Mouse (Mus musculus) stomach, embryonic 15.5 days (tissue): Measurements from ENCODE around the gene Hoxd8. TPM values are rescaled to one million over a fixed set of nuclear protein-coding genes. Genes with fewer than 3 reads are reported as not detected.

Experiments
- ATAC-seq: fragments of 200-750 bp; cut with Nextera tagmentation; 2 replicates; pipeline ENCODE4 v1.8.0; 2017; ENCODE audit warnings: low read depth, moderate number of reproducible peaks, moderate TSS enrichment; ENCODE audit not compliant: insufficient read depth, low FRiP score
- H3K27ac ChIP-seq: fragments of 300-500 bp; sonication (generic); 2 replicates; pipeline ENCODE4 v1.5.1; 2015; ENCODE audit warnings: mild to moderate bottlenecking, inconsistent platforms
- H3K27me3 ChIP-seq: fragments of 300-500 bp; sonication (generic); replicated peaks from 2 replicates; pipeline ENCODE4 v1.6.1; 2015; ENCODE audit warnings: inconsistent platforms
- H3K36me3 ChIP-seq: fragments of 300-500 bp; sonication (generic); 2 replicates; pipeline ENCODE4 v1.6.1; 2015; ENCODE audit warnings: inconsistent platforms
- H3K4me1 ChIP-seq: fragments of 300-500 bp; sonication (generic); 2 replicates; pipeline ENCODE4 v1.6.1; 2015; ENCODE audit warnings: inconsistent platforms
- H3K4me2 ChIP-seq: fragments of 300-500 bp; sonication (generic); 2 replicates; pipeline ENCODE4 v1.6.1; 2015; ENCODE audit warnings: mild to moderate bottlenecking, inconsistent platforms
- H3K4me3 ChIP-seq: fragments of 300-500 bp; sonication (generic); replicated peaks from 2 replicates; pipeline ENCODE4 v1.5.1; 2015; ENCODE audit warnings: inconsistent platforms
- H3K9ac ChIP-seq: fragments of 300-500 bp; sonication (generic); 2 replicates; pipeline ENCODE4 v1.6.1; 2015; ENCODE audit warnings: inconsistent platforms
- H3K9me3 ChIP-seq: fragments of 300-500 bp; sonication (generic); 2 replicates; pipeline ENCODE4 v1.6.1; 2016; ENCODE audit warnings: inconsistent platforms
- WGBS: fragments of 180-500 bp; shearing (Covaris S2); methylation state at CpG from one replicate; pipeline ENCODE4 v1.1.7; 2015; 5-methylcytosine and 5-hydroxymethylcytosine counted together
- polyA plus RNA-seq: library from polyadenylated mRNA; unstranded; fragments of >200 nt; fragmentation: Nextera tagmentation; extraction: Ambion mirVana; gene quantifications from 2 replicates; pipeline ENCODE4 v1.2.1, GENCODE M21; 2015

Gene Hoxd8
- polyA plus RNA-seq, 1 experiment from 2014 or later = 3.2 TPM

GRCm38 (mm10) chr2:74681594-74682531 is 22.6 kb upstream of the Hoxd8 start:
- no peak overlapping the region for H3K27ac ChIP-seq
- peak overlapping the region; percentile 46 for H3K4me2 ChIP-seq
- no peak for ATAC-seq
- under 1% methylated on average over 72 of the region's 78 CpGs for WGBS
- peaks cover 17% of the 10 kb centered on the region for H3K4me1 ChIP-seq
- H3K9me3 ChIP-seq = no peaks in the 10 kb centered on the region
- peaks cover 94% of the 10 kb centered on the region for H3K27me3 ChIP-seq
- peak overlapping the region; percentile 24; the same call in 1 of the 2 replicates for H3K4me3 ChIP-seq
- H3K36me3 ChIP-seq = no peaks in the 10 kb centered on the region
- H3K9ac ChIP-seq = no peak overlapping the region

GRCm38 (mm10) chr2:74682796-74683195 is 21.6 kb upstream of the Hoxd8 start:
- H3K4me1 ChIP-seq = peaks cover 17% of the 10 kb centered on the region
- H3K27me3 ChIP-seq = peaks cover 94% of the 10 kb centered on the region
- peak overlapping the region; percentile 24; the same call in 1 of the 2 replicates for H3K4me3 ChIP-seq
- no peaks in the 10 kb centered on the region for H3K36me3 ChIP-seq
- no peak overlapping the region for H3K27ac ChIP-seq
- under 1% methylated on average over 44 of the region's 51 CpGs for WGBS
- H3K4me2 ChIP-seq = peak overlapping the region; percentile 46
- no peak for ATAC-seq
- no peak overlapping the region for H3K9ac ChIP-seq
- H3K9me3 ChIP-seq = no peaks in the 10 kb centered on the region

GRCm38 (mm10) chr2:74683471-74683951 is 20.9 kb upstream of the Hoxd8 start:
- Histone ChIP-seq H3K27ac (no peak overlapping the region), H3K9me3 (no peaks in the 10 kb centered on the region), H3K27me3 (peaks cover 94% of the 10 kb centered on the region), H3K9ac (no peak overlapping the region), H3K4me3 (no peak overlapping the region), H3K4me1 (peaks cover 17% of the 10 kb centered on the region), H3K4me2 (no peak overlapping the region), H3K36me3 (no peaks in the 10 kb centered on the region)
- WGBS = 1% methylated on average over 18 of the region's 18 CpGs
- ATAC-seq = no peak

- Histone ChIP-seq H3K36me3 (no peaks in the 10 kb centered on the region), H3K27ac (no peak overlapping the region), H3K27me3 (peaks cover 94% of the 10 kb centered on the region), H3K9me3 (no peaks in the 10 kb centered on the region), H3K9ac (no peak overlapping the region), H3K4me2 (no peak overlapping the region), H3K4me1 (peaks cover 17% of the 10 kb centered on the region), H3K4me3 (no peak overlapping the region)
- 2% methylated on average over 12 of the region's 12 CpGs for WGBS
- ATAC-seq = no peak
These were observed 20.3 kb upstream of the Hoxd8 start for GRCm38 (mm10) chr2:74684106-74684505.

GRCm38 (mm10) chr2:74685059-74685603 is 19.3 kb upstream of the Hoxd8 start:
- no peak overlapping the region for H3K9ac ChIP-seq
- WGBS = 9% methylated on average over 4 of the region's 4 CpGs

GRCm38 (mm10) chr2:74686301-74686987 is 18.0 kb upstream of the Hoxd8 start:
- no peak overlapping the region for H3K27ac ChIP-seq
- H3K9me3 ChIP-seq = no peaks in the 10 kb centered on the region
- peaks cover 19% of the 10 kb centered on the region for H3K4me1 ChIP-seq
- peaks cover 90% of the 10 kb centered on the region for H3K27me3 ChIP-seq
- ATAC-seq = no peak
- WGBS = 6% methylated on average over 17 of the region's 17 CpGs
- H3K4me2 ChIP-seq = no peak overlapping the region
- no peak overlapping the region for H3K4me3 ChIP-seq
- H3K9ac ChIP-seq = no peak overlapping the region
- no peaks in the 10 kb centered on the region for H3K36me3 ChIP-seq

More at GRCm38 (mm10) chr2:74685059-74685603, 19.3 kb upstream of the Hoxd8 start:
- no peaks in the 10 kb centered on the region for H3K9me3 ChIP-seq
- H3K4me3 ChIP-seq = no peak overlapping the region
- H3K4me1 ChIP-seq = peaks cover 17% of the 10 kb centered on the region
- no peaks in the 10 kb centered on the region for H3K36me3 ChIP-seq
- H3K27me3 ChIP-seq = peaks cover 94% of the 10 kb centered on the region
- no peak overlapping the region for H3K4me2 ChIP-seq
- H3K27ac ChIP-seq = no peak overlapping the region
- ATAC-seq = no peak

- Histone ChIP-seq H3K4me2 (no peak overlapping the region), H3K4me1 (peaks cover 13% of the 10 kb centered on the region), H3K4me3 (no peak overlapping the region), H3K9ac (no peak overlapping the region), H3K36me3 (no peaks in the 10 kb centered on the region), H3K27me3 (peaks cover 90% of the 10 kb centered on the region), H3K27ac (no peak overlapping the region), H3K9me3 (no peaks in the 10 kb centered on the region)
- 2% methylated on average over 27 of the region's 27 CpGs for WGBS
- ATAC-seq = no peak
These were observed 17.3 kb upstream of the Hoxd8 start for GRCm38 (mm10) chr2:74686988-74687697.

GRCm38 (mm10) chr2:74687698-74688555 is 16.5 kb upstream of the Hoxd8 start:
- no peak for ATAC-seq
- 1% methylated on average over 31 of the region's 31 CpGs for WGBS
- Histone ChIP-seq H3K4me2 (no peak overlapping the region), H3K36me3 (no peaks in the 10 kb centered on the region), H3K27me3 (peaks cover 90% of the 10 kb centered on the region), H3K9me3 (no peaks in the 10 kb centered on the region), H3K4me3 (no peak overlapping the region), H3K27ac (no peak overlapping the region), H3K4me1 (peaks cover 5% of the 10 kb centered on the region; the same call in 1 of the 2 replicates), H3K9ac (no peak overlapping the region)

GRCm38 (mm10) chr2:74688795-74689573 is 15.4 kb upstream of the Hoxd8 start:
- ATAC-seq = no peak
- Histone ChIP-seq H3K4me3 (no peak overlapping the region), H3K4me2 (no peak overlapping the region), H3K4me1 (0 out of 2 replicates have a peak, but pooled peaks cover 4% of the 10 kb centered on the region), H3K36me3 (no peaks in the 10 kb centered on the region), H3K27ac (no peak overlapping the region), H3K9me3 (no peaks in the 10 kb centered on the region), H3K9ac (no peak overlapping the region), H3K27me3 (peaks cover 90% of the 10 kb centered on the region)
- WGBS = 4% methylated on average over 12 of the region's 12 CpGs

- H3K9ac ChIP-seq = no peak overlapping the region
- no peak for ATAC-seq
- 2% methylated on average over 24 of the region's 24 CpGs for WGBS
These were observed 14.7 kb upstream of the Hoxd8 start for GRCm38 (mm10) chr2:74689574-74690337.

More at GRCm38 (mm10) chr2:74689574-74690337, 14.7 kb upstream of the Hoxd8 start:
- H3K27ac ChIP-seq = no peak overlapping the region
- H3K27me3 ChIP-seq = peaks cover 90% of the 10 kb centered on the region
- H3K4me3 ChIP-seq = no peak overlapping the region
- H3K9me3 ChIP-seq = no peaks in the 10 kb centered on the region
- no peak overlapping the region for H3K4me2 ChIP-seq
- 0 out of 2 replicates have a peak, but pooled peaks cover 4% of the 10 kb centered on the region for H3K4me1 ChIP-seq
- no peaks in the 10 kb centered on the region for H3K36me3 ChIP-seq
